Mouse (Mus musculus): Measurements from ENCODE around the gene Esrrb.

The Esrrb gene

GRCm38 (mm10) chr12:86360696-86361631 lies at the start of gene Esrrb:
TSS of gene Esrrb (plus strand) at chr12:86361117.
- DNase-seq (ENCODE audit: low spot score) = no peak

GRCm38 (mm10) chr12:86320629-86321028 lies 40.3 kb upstream of the Esrrb start:
- no peak for DNase-seq (ENCODE audit: low spot score)

- DNase-seq (ENCODE audit: low spot score) = no peak
These were observed 36.6 kb upstream of the Esrrb start for GRCm38 (mm10) chr12:86324297-86324696.

- no peak for DNase-seq (ENCODE audit: low spot score)
These were observed 31.1 kb upstream of the Esrrb start for GRCm38 (mm10) chr12:86329813-86330212.

GRCm38 (mm10) chr12:86330684-86331083 lies 30.2 kb upstream of the Esrrb start:
- DNase-seq (ENCODE audit: low spot score) = no peak

GRCm38 (mm10) chr12:86331248-86331647 lies 29.7 kb upstream of the Esrrb start:
- DNase-seq (ENCODE audit: low spot score) = no peak

- DNase-seq (ENCODE audit: low spot score) = no peak
These were observed 24.7 kb upstream of the Esrrb start for GRCm38 (mm10) chr12:86336209-86336608.

- no peak for DNase-seq (ENCODE audit: low spot score)
These were observed 24.0 kb upstream of the Esrrb start for GRCm38 (mm10) chr12:86336887-86337286.

- no peak for DNase-seq (ENCODE audit: low spot score)
These were observed 11.4 kb upstream of the Esrrb start for GRCm38 (mm10) chr12:86349477-86349876.

- no peak for DNase-seq (ENCODE audit: low spot score)
These were observed 1.5 kb upstream of the Esrrb start for GRCm38 (mm10) chr12:86359406-86359805.

- no peak for DNase-seq (ENCODE audit: low spot score)
These were observed 1.0 kb upstream of the Esrrb start for GRCm38 (mm10) chr12:86359873-86360272.

GRCm38 (mm10) chr12:86364285-86364684 lies 3.4 kb downstream of the Esrrb start:
- no peak for DNase-seq (ENCODE audit: low spot score)

GRCm38 (mm10) chr12:86364756-86365155 lies 3.8 kb downstream of the Esrrb start:
- no peak for DNase-seq (ENCODE audit: low spot score)

GRCm38 (mm10) chr12:86370611-86371383 lies 9.9 kb downstream of the Esrrb start:
- no peak for DNase-seq (ENCODE audit: low spot score)

GRCm38 (mm10) chr12:86374286-86374685 lies 13.4 kb downstream of the Esrrb start:
- DNase-seq (ENCODE audit: low spot score) = no peak

- no peak for DNase-seq (ENCODE audit: low spot score)
These were observed 18.8 kb downstream of the Esrrb start for GRCm38 (mm10) chr12:86379672-86380213.

GRCm38 (mm10) chr12:86383803-86384202 lies 22.9 kb downstream of the Esrrb start:
- no peak for DNase-seq (ENCODE audit: low spot score)

GRCm38 (mm10) chr12:86387671-86388270 lies 26.9 kb downstream of the Esrrb start:
- no peak for DNase-seq (ENCODE audit: low spot score)

- DNase-seq (ENCODE audit: low spot score) = no peak
These were observed 33.9 kb downstream of the Esrrb start for GRCm38 (mm10) chr12:86394773-86395172.

- no peak for DNase-seq (ENCODE audit: low spot score)
These were observed 34.4 kb downstream of the Esrrb start for GRCm38 (mm10) chr12:86395326-86395725.

- DNase-seq (ENCODE audit: low spot score) = no peak
These were observed 37.8 kb downstream of the Esrrb start for GRCm38 (mm10) chr12:86398762-86399161.

- peak; percentile 25 for DNase-seq (ENCODE audit: low spot score)
These were observed 41.8 kb downstream of the Esrrb start for GRCm38 (mm10) chr12:86402718-86403117.

Data from ovary, adult 18-20 months (tissue).